8 mouse cellular contexts compared by ENCODE assay signal in the genomic region with DNA sequence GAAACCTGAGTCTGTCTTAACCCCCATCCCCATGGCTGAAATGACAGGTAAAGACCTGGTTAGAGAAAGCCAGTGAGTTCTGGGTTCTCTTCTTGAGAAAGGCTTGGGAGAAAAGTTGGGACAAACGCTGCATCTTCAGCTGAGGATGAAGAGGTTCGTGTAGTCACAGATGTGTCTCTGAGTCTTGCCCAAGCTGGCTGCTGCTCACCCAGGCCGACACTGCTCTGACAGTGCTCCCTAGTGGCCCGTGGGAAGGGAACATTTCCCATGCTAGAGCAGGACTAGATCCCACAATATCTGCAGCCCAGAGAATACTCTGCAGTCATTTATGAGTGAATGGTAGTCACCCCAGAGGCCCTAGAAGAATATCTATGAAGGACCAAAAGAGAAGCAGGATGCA.
DNase-seq lines count a peak whose midpoint lies in the region; ATAC-seq and TF ChIP-seq lines count a peak whose summit lies in the region.

No protein-coding gene starts in this region.

- ATAC-seq in kidney, embryonic 15.5 days (replicated peaks; ENCODE audit: low FRiP score), result no peak
- no peak for ATAC-seq in midbrain, embryonic 11.5 days (ENCODE audit: low FRiP score)

- H3K4me1 ChIP-seq in kidney, embryonic 15.5 days, result no peaks in the 10 kb centered on the region
- H3K4me1 ChIP-seq in lung, adult 2 months (ENCODE audit: control insufficient read depth, insufficient read depth, low read length), result peaks cover 10% of the 10 kb centered on the region
- H3K4me1 ChIP-seq in midbrain, embryonic 11.5 days (ENCODE audit: control insufficient read depth, insufficient read depth, low read length), result no peaks in the 10 kb centered on the region

- no peak for TF ChIP-seq POLR2A in lung, adult 2 months (IDR thresholded peaks at IDR 0.05; ENCODE audit: borderline replicate concordance, extremely low read depth, low read depth, low read length)

- H3K9me3 ChIP-seq in kidney, embryonic 15.5 days (replicated peaks), result no peaks in the 10 kb centered on the region
- H3K9me3 ChIP-seq in midbrain, embryonic 11.5 days (ENCODE audit: control insufficient read depth, low read length), result no peaks in the 10 kb centered on the region

- no peak overlapping the region for H3K9ac ChIP-seq in kidney, embryonic 15.5 days
- H3K9ac ChIP-seq in midbrain, embryonic 11.5 days (ENCODE audit: low read length), result no peak overlapping the region

- WGBS in kidney, embryonic 15.5 days, result 60% methylated on average over 4 of the region's 4 CpGs
- WGBS in lung, adult 2 months, result 28% methylated on average over 4 of the region's 4 CpGs
- 70% methylated on average over 4 of the region's 4 CpGs for WGBS in midbrain, embryonic 11.5 days

- no peak overlapping the region for H3K27ac ChIP-seq in kidney, embryonic 15.5 days
- no peak overlapping the region for H3K27ac ChIP-seq in midbrain, embryonic 11.5 days (ENCODE audit: low read depth, low read length)

- no peak overlapping the region for H3K4me2 ChIP-seq in kidney, embryonic 15.5 days
- H3K4me2 ChIP-seq in midbrain, embryonic 11.5 days, result no peak overlapping the region

- no peaks in the 10 kb centered on the region for H3K36me3 ChIP-seq in kidney, embryonic 15.5 days
- H3K36me3 ChIP-seq in midbrain, embryonic 11.5 days (ENCODE audit: control insufficient read depth, insufficient read depth, low read length), result no peaks in the 10 kb centered on the region

- peak; percentile 29 for DNase-seq in kidney, adult 18-20 months
- peak; percentile 31 for DNase-seq in NIH3T3 (ENCODE audit: low read depth)
- peak; percentile 45 for DNase-seq in heart, adult 8-10 months (ENCODE audit: low spot score)
- DNase-seq in lung, adult 2 months, result peak; percentile 33
- DNase-seq in midbrain, embryonic 11.5 days (ENCODE audit: low spot score, missing footprints), result no peak
- DNase-seq in urinary bladder, adult 18-20 months (ENCODE audit: low spot score in 2 of 2), result no peak
- DNase-seq in yolk sac, embryonic 10.5 days (ENCODE audit: low spot score), result no peak

- TF ChIP-seq CTCF in lung, adult 2 months (IDR thresholded peaks at IDR 0.05; ENCODE audit: insufficient read depth, low read length), result peak; percentile 78

- H3K4me3 ChIP-seq in kidney, embryonic 15.5 days (replicated peaks), result no peak overlapping the region
- no peak overlapping the region for H3K4me3 ChIP-seq in lung, adult 2 months (replicated peaks; ENCODE audit: extremely low read depth, low read depth, low read length)
- H3K4me3 ChIP-seq in midbrain, embryonic 11.5 days (ENCODE audit: low read depth, low read length), result no peak overlapping the region

- H3K27me3 ChIP-seq in kidney, embryonic 15.5 days, result no peaks in the 10 kb centered on the region
- no peaks in the 10 kb centered on the region for H3K27me3 ChIP-seq in midbrain, embryonic 11.5 days (ENCODE audit: control insufficient read depth, insufficient read depth, low read length)

Comparison
In these comparisons a context has a peak if more than half of its experiments do, and no peak if none do; other contexts are left out.
1. DNase-seq: peak in kidney, adult 18-20 months (single experiment), NIH3T3 (single experiment), heart, adult 8-10 months (single experiment) and lung, adult 2 months (single experiment); none in midbrain, embryonic 11.5 days (single experiment), urinary bladder, adult 18-20 months (0 of 2) and yolk sac, embryonic 10.5 days (single experiment).